Mouse (Mus musculus): Measurements from ENCODE around the gene Samd4b. TPM values are rescaled to one million over a fixed set of nuclear protein-coding genes. Genes with fewer than 3 reads are reported as not detected.

The Samd4b gene
- polyA plus RNA-seq, 1 experiment from 2014 or later: 40.2 TPM

- no peaks in the 10 kb centered on the region for H3K9me3 ChIP-seq (replicated peaks)
- no peak overlapping the region for H3K4me3 ChIP-seq
These were observed 14.2 kb downstream of the Samd4b start for GRCm38 (mm10) chr7:28583570-28584344.

DNA sequence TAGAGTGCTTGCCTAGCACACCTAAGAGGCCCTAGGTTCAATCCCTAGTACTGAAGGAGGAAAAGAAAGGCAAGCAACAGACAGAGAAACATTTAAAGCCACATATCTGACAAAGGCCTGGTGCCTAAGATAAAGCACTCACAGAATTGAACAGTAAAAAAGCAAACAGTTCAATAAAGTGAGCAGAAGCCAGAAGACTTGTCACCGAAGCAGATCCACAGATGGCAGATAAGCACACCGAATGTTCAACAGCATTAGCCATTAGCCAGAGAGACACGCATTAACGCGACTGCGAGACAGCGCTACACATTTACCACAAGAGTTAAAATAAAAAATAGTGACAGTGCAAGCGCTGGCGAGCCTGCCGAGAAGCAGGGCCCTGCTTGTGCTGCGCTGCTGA lies 15.1 kb downstream of the Samd4b start:
- 91% methylated on average over 11 of the region's 11 CpGs for WGBS
- Histone ChIP-seq H3K27me3 (ENCODE audit: low read depth, poor library complexity, severe bottlenecking) (no peaks in the 10 kb centered on the region), H3K36me3 (peaks cover 19% of the 10 kb centered on the region), H3K9me3 (replicated peaks) (no peaks in the 10 kb centered on the region), H3K4me1 (peaks cover 57% of the 10 kb centered on the region), H3K27ac (no peak overlapping the region), H3K4me3 (no peak overlapping the region)
- no peak for DNase-seq (ENCODE audit: low spot score)

More at GRCm38 (mm10) chr7:28583570-28584344, 14.2 kb downstream of the Samd4b start:
- Histone ChIP-seq H3K27ac (no peak overlapping the region), H3K27me3 (ENCODE audit: low read depth, poor library complexity, severe bottlenecking) (no peaks in the 10 kb centered on the region), H3K4me1 (peaks cover 59% of the 10 kb centered on the region), H3K36me3 (peaks cover 19% of the 10 kb centered on the region)
- 71% methylated on average over 8 of the region's 8 CpGs for WGBS
- no peak for DNase-seq (ENCODE audit: low spot score)

DNA sequence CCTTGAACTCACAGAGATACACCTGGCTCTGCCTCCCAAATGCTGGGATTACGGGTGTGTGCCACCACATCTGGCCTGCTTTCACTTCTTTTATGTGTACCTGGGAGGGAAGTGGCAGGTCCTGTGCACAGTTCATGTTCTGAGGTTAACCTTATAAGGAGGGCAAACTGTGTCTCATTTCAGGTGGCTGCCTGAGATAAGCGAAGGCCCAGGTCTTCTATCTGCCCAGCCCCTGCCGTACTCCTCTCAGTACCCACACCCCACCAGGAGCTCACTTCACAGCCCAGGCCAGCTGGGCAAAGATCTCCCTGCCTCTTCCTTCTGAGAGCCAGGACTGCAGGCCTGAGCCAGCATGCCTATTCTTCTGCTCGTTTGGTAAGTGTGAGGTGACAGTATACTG lies 16.2 kb downstream of the Samd4b start:
- Histone ChIP-seq H3K9me3 (replicated peaks) (no peaks in the 10 kb centered on the region), H3K27ac (no peak overlapping the region; the same call in 1 of the 2 replicates), H3K36me3 (peaks cover 19% of the 10 kb centered on the region), H3K4me1 (peaks cover 57% of the 10 kb centered on the region), H3K27me3 (ENCODE audit: low read depth, poor library complexity, severe bottlenecking) (no peaks in the 10 kb centered on the region), H3K4me3 (no peak overlapping the region)
- 81% methylated on average over 4 of the region's 4 CpGs for WGBS
- DNase-seq (ENCODE audit: low spot score): no peak

DNA sequence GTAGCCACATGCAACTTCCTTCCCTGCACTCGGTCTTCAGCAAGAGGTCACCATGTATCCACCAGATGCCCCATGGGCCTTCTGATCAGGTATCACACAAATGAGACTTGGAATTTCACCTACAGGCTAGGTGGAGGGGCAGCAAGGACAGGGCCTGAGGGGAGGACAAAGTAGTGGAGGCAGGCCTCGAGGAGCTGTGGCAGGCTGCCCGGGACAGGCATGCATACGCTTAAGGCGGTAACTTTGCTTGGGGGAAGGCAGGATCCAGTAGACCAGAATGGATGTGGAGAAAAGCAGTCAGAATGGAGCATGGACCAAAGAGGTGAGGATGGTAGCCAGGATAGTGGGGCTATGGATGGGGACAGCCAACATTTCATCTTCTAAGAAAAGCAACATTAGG lies 18.1 kb downstream of the Samd4b start:
- Histone ChIP-seq H3K27ac (no peak overlapping the region), H3K4me3 (no peak overlapping the region), H3K4me1 (peaks cover 59% of the 10 kb centered on the region), H3K9me3 (replicated peaks) (no peaks in the 10 kb centered on the region), H3K36me3 (peaks cover 22% of the 10 kb centered on the region), H3K27me3 (ENCODE audit: low read depth, poor library complexity, severe bottlenecking) (no peaks in the 10 kb centered on the region)
- WGBS: 85% methylated on average over 5 of the region's 5 CpGs
- DNase-seq (ENCODE audit: low spot score): no peak

DNA sequence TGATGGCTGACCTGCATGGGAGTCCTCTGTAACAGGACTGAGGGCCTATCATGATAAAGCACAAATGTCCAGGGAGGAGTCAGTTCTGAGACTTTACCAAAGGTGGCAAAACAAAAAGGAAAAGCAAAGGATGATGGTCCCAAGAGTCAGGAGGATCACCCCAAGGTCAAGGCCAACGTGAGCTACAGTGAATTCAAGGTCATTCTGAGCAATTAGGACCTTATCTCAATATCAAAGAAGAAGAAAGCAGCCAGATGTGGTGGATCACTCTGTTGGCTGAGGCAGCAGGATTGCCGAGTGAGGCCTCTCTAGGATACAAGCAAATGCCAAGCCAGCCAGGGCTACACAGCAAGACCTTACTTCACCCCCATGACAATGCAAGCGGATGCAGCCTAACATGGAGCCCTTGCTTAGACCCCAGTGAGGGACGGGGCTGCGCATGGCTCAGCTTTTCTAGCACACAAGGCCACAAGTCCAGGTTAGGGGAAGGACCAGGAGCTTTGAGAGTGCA lies 19.3 kb downstream of the Samd4b start:
- Histone ChIP-seq H3K9me3 (replicated peaks) (no peaks in the 10 kb centered on the region), H3K27ac (no peak overlapping the region), H3K4me1 (peaks cover 47% of the 10 kb centered on the region), H3K4me3 (no peak overlapping the region), H3K27me3 (ENCODE audit: low read depth, poor library complexity, severe bottlenecking) (no peaks in the 10 kb centered on the region), H3K36me3 (peaks cover 22% of the 10 kb centered on the region)
- DNase-seq (ENCODE audit: low spot score): no peak
- whole genome bisulfite sequencing: 74% methylated on average over 5 of the region's 5 CpGs

- H3K9me3 ChIP-seq (replicated peaks): no peaks in the 10 kb centered on the region
- peaks cover 19% of the 10 kb centered on the region for H3K36me3 ChIP-seq
- no peak overlapping the region for H3K4me3 ChIP-seq
- H3K27ac ChIP-seq: no peak overlapping the region
- DNase-seq (ENCODE audit: low spot score): no peak
- H3K4me1 ChIP-seq: peaks cover 44% of the 10 kb centered on the region
- WGBS: 79% methylated on average over 9 of the region's 9 CpGs
- H3K27me3 ChIP-seq (ENCODE audit: low read depth, poor library complexity, severe bottlenecking): no peaks in the 10 kb centered on the region
These were observed 20.0 kb downstream of the Samd4b start for GRCm38 (mm10) chr7:28577826-28578542.

- H3K4me1 ChIP-seq: peaks cover 54% of the 10 kb centered on the region
- H3K9me3 ChIP-seq (replicated peaks): no peaks in the 10 kb centered on the region
- H3K27me3 ChIP-seq (ENCODE audit: low read depth, poor library complexity, severe bottlenecking): no peaks in the 10 kb centered on the region
- no peak for DNase-seq (ENCODE audit: low spot score)
- H3K27ac ChIP-seq: peak overlapping the region; percentile 14; the same call in 1 of the 2 replicates
- H3K36me3 ChIP-seq: peaks cover 14% of the 10 kb centered on the region
- 70% methylated on average over 5 of the region's 5 CpGs for WGBS
- no peak overlapping the region for H3K4me3 ChIP-seq
These were observed 21.6 kb downstream of the Samd4b start for GRCm38 (mm10) chr7:28576271-28576914.

GRCm38 (mm10) chr7:28575597-28575996 lies 22.3 kb downstream of the Samd4b start:
- Histone ChIP-seq H3K27me3 (ENCODE audit: low read depth, poor library complexity, severe bottlenecking) (no peaks in the 10 kb centered on the region), H3K36me3 (peaks cover 11% of the 10 kb centered on the region), H3K9me3 (replicated peaks) (no peaks in the 10 kb centered on the region), H3K4me3 (no peak overlapping the region), H3K27ac (no peak overlapping the region), H3K4me1 (peaks cover 62% of the 10 kb centered on the region)
- DNase-seq (ENCODE audit: low spot score): no peak
- WGBS: 94% methylated on average over 11 of the region's 11 CpGs

DNA sequence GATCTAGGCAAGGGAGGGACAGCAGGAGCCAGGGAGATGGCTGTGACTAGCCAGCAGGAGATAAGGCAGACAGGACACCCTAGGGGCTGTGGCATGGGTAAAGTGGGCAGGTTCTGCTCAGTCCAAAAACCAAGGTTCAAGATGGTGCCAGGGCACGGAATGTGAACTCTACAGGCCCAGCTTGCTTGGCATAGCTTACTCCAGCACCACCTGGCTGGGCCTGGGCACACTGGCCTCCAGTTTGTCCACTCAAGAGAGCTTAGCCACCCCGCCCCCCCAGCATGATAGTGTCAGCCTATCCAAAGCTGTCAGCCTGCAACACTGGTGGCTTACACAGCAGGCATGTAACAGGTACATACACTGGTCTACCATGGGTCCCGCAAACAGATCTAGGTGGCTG lies 24.7 kb downstream of the Samd4b start:
- no peak for DNase-seq (ENCODE audit: low spot score)
- H3K36me3 ChIP-seq: peaks cover 24% of the 10 kb centered on the region
- H3K27ac ChIP-seq: no peak overlapping the region
- no peak overlapping the region for H3K4me3 ChIP-seq
- peaks cover 54% of the 10 kb centered on the region for H3K4me1 ChIP-seq
- WGBS: 89% methylated on average over 3 of the region's 3 CpGs
- H3K27me3 ChIP-seq (ENCODE audit: low read depth, poor library complexity, severe bottlenecking): no peaks in the 10 kb centered on the region
- H3K9me3 ChIP-seq (replicated peaks): no peaks in the 10 kb centered on the region

DNA sequence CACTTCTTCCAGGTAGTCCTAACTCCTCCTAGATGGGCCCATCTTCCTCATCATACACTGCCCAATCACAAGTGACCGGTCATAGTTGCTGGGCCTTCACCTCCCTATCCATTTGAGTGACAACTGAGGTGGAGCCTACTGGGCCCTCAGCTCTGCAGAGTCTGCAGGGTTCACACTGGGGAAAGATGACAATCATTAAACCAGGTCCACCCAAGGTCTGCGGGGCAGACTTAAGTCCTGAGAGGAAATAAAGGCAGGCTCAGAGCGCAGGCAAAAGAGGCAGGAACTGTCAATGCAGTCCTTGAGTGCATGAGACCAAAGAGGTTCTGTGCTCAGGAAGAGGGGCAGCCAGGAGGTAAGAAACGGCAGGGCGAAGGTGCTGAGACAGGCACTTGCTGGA lies 25.3 kb downstream of the Samd4b start:
- Histone ChIP-seq H3K27ac (no peak overlapping the region), H3K27me3 (ENCODE audit: low read depth, poor library complexity, severe bottlenecking) (no peaks in the 10 kb centered on the region), H3K9me3 (replicated peaks) (no peaks in the 10 kb centered on the region), H3K36me3 (peaks cover 30% of the 10 kb centered on the region), H3K4me1 (peaks cover 49% of the 10 kb centered on the region), H3K4me3 (no peak overlapping the region)
- WGBS: 88% methylated on average over 5 of the region's 5 CpGs
- no peak for DNase-seq (ENCODE audit: low spot score)

DNA sequence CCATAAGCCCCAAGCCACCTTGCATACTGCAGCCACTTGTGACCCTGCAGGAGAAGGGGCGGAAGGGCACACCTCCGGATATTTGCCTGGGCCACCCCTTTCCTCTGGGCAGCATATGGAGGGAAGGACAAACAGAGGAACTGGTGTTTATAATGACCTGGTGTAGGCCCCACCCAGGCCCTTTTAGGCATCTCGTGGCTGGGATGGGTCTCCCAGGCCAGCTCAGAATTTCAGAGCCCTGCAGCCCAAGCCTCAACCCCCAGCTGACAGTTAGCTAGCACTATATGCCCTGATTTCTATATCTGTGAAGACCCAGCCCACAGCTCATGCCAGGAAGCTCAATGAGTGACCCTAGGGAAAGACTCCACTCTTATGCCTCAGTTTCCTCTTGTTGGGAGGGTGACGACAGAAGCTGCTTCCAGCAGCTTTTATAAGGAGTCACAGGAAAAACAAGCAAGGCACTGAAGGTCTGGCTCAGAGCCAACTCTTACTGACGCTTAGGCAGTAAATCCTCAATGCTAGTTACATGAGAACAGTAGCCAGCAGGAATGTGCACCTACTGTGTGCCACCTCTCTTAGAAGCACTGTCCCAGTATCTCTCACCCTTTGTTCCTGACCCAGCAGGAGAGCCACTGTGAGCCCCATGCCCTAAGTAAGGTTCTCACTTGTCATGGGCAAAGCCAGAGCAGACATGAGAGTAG lies 26.8 kb downstream of the Samd4b start:
- Histone ChIP-seq H3K4me1 (peaks cover 33% of the 10 kb centered on the region), H3K27ac (peak overlapping the region; percentile 66; the same call in 1 of the 2 replicates), H3K27me3 (ENCODE audit: low read depth, poor library complexity, severe bottlenecking) (no peaks in the 10 kb centered on the region), H3K9me3 (replicated peaks) (no peaks in the 10 kb centered on the region), H3K4me3 (no peak overlapping the region), H3K36me3 (peaks cover 45% of the 10 kb centered on the region)
- 46% methylated on average over 5 of the region's 5 CpGs for WGBS
- no peak for DNase-seq (ENCODE audit: low spot score)

GRCm38 (mm10) chr7:28570291-28570981 lies 27.5 kb downstream of the Samd4b start:
- Histone ChIP-seq H3K4me3 (no peak overlapping the region), H3K27me3 (ENCODE audit: low read depth, poor library complexity, severe bottlenecking) (no peaks in the 10 kb centered on the region), H3K36me3 (peaks cover 52% of the 10 kb centered on the region), H3K9me3 (replicated peaks) (no peaks in the 10 kb centered on the region), H3K4me1 (peaks cover 26% of the 10 kb centered on the region), H3K27ac (peak overlapping the region; percentile 66; the same call in 1 of the 2 replicates)
- 65% methylated on average over 12 of the region's 12 CpGs for WGBS
- DNase-seq (ENCODE audit: low spot score): peak; percentile 51

All from limb, embryonic 10.5 days (tissue).